Mouse (Mus musculus): ENCODE data around the gene Syt3. TPM values are rescaled to one million over a fixed set of nuclear protein-coding genes. Genes with fewer than 3 reads are reported as not detected.

Syt3 gene
- polyA plus RNA-seq, 1 experiment, result 3.1 TPM

DNA sequence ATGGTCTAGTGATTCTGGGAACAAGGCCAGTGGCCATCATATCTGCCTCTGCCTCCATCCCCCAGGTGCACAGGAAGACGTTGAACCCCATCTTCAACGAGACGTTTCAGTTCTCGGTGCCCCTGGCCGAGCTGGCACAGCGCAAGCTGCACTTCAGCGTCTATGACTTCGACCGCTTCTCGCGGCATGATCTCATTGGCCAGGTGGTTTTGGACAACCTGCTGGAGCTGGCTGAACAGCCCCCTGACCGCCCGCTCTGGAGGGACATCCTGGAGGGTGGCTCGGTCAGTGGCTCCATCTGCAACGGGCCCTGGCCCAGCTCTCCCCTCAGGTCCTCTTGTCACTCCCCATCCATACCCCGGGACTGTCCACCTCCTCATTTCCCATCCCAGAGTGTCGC is 9.4 kb downstream of the Syt3 start:
- no peaks in the 10 kb centered on the region for H3K4me1 ChIP-seq (ENCODE audit: control insufficient read depth, insufficient read depth, low read length)
- no peak for DNase-seq
- no peak overlapping the region for H3K4me3 ChIP-seq (replicated peaks; ENCODE audit: extremely low read depth, low read depth, low read length)
- WGBS, result 88% methylated on average over 17 of the region's 17 CpGs
- TF ChIP-seq POLR2A (IDR thresholded peaks at IDR 0.05; ENCODE audit: borderline replicate concordance, extremely low read depth, low read depth, low read length), result no peak
- no peak for TF ChIP-seq CTCF (IDR thresholded peaks at IDR 0.05; ENCODE audit: insufficient read depth, low read length)

DNA sequence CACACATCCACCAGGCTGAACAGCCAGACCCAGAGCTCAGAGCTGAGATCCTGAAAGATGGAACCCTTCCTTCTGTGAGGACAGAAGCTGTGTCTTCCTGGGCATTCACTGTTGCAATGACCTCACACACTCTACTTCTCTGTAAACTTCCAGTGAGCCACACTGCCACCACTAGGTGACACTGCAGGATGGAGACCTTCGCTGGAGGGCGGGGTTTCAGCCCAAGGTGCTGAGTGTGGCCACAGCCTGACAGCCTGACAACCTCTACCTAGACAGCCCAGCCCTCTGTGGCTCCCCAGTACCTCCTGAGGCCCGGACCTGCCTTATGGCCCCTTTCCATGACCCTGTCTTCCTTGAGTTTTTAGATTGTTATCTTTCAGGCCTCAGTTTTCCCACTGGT is 14.7 kb downstream of the Syt3 start:
- WGBS, result 12% methylated on average over 3 of the region's 3 CpGs
- Histone ChIP-seq H3K4me3 (replicated peaks; ENCODE audit: extremely low read depth, low read depth, low read length) (no peak overlapping the region), H3K4me1 (ENCODE audit: control insufficient read depth, insufficient read depth, low read length) (no peaks in the 10 kb centered on the region)
- peak; percentile 37 for DNase-seq
- peak; percentile 56; the same call in 1 of the 2 replicates for TF ChIP-seq CTCF (IDR thresholded peaks at IDR 0.05; ENCODE audit: insufficient read depth, low read length)
- TF ChIP-seq POLR2A (IDR thresholded peaks at IDR 0.05; ENCODE audit: borderline replicate concordance, extremely low read depth, low read depth, low read length), result no peak

DNA sequence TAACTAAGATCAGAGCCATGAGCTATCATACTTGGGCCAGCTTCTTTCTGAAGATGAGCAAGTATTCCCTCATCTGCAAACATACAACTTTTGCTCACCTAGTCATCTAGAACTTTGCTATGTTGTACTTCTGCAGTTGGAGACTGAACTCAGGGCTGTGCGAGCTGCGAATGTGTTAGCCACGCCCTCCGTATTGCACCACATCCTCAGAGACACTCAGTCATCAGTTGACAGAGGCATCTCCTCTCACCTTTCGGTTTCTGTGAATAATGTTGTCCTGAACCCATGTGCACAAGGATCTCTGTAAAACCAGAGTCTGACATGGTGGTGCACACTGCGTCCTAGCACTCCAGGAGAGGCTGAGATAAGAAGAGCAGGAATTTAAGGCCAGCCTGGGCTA is 17.8 kb downstream of the Syt3 start:
- no peak for DNase-seq
- H3K4me1 ChIP-seq (ENCODE audit: control insufficient read depth, insufficient read depth, low read length), result no peaks in the 10 kb centered on the region
- H3K4me3 ChIP-seq (replicated peaks; ENCODE audit: extremely low read depth, low read depth, low read length), result no peak overlapping the region
- TF ChIP-seq POLR2A (IDR thresholded peaks at IDR 0.05; ENCODE audit: borderline replicate concordance, extremely low read depth, low read depth, low read length) (no peak), CTCF (IDR thresholded peaks at IDR 0.05; ENCODE audit: insufficient read depth, low read length) (no peak)
- WGBS, result 67% methylated on average over 6 of the region's 6 CpGs

DNA sequence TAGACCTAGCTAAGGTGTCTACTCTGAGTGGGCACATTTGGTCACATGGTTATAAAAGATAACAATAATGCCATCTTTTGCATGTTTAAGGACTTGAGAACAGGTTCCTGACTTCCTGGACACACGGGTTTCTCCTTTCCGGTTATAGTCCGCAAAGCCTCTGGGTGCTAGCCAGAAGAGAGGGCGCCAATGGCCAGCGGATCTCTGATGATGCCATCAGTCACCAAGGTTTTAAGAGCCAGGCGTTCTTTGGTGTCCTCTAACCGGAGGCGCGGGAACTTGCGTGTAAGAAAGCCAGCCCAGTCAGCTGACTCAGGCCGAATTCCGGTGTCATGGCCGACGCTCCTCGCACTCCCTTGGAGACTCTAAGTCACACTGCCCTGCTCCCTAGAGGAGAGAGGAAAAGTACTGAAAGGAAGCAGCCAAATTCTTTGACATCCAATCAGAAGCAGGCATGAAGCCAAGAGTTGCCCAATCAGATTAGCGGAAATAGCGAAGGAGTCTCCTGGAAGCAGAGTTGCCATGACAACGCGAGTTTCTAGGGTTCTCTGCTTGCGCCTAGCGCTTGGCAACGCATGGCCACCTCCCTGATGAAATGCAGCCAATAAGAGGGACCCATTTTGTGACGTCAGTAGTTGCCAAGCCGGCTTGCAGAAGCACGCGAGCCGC is 21.6 kb downstream of the Syt3 start:
- DNase-seq, result peak; percentile 59
- TF ChIP-seq CTCF (IDR thresholded peaks at IDR 0.05; ENCODE audit: insufficient read depth, low read length) (no peak), POLR2A (IDR thresholded peaks at IDR 0.05; ENCODE audit: borderline replicate concordance, extremely low read depth, low read depth, low read length) (peak; percentile 16; the same call in 1 of the 2 replicates)
- H3K4me3 ChIP-seq (replicated peaks; ENCODE audit: extremely low read depth, low read depth, low read length), result peak overlapping the region; percentile 52
- 2% methylated on average over 27 of the region's 27 CpGs for WGBS
- no peaks in the 10 kb centered on the region for H3K4me1 ChIP-seq (ENCODE audit: control insufficient read depth, insufficient read depth, low read length)

DNA sequence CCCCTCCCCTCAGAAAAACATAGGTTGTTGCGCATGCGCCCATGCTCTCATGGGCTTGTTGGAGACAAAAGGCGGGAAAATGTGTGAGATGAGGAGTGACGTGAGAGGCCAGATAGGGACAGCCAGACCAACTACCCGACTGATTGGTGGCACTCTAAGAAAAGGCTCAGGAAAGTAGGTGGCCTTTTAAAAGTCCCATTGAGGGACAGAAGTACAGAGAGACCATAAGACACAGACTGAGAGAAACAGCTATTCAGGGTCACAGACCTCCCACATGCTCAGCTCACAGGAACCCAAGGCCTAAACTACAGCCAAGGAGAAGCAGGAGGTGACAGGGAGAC is 22.1 kb downstream of the Syt3 start:
- H3K4me1 ChIP-seq (ENCODE audit: control insufficient read depth, insufficient read depth, low read length), result no peaks in the 10 kb centered on the region
- no peak for DNase-seq
- TF ChIP-seq POLR2A (IDR thresholded peaks at IDR 0.05; ENCODE audit: borderline replicate concordance, extremely low read depth, low read depth, low read length) (no peak), CTCF (IDR thresholded peaks at IDR 0.05; ENCODE audit: insufficient read depth, low read length) (no peak)
- peak overlapping the region; percentile 6 for H3K4me3 ChIP-seq (replicated peaks; ENCODE audit: extremely low read depth, low read depth, low read length)
- WGBS, result 4% methylated on average over 5 of the region's 5 CpGs

DNA sequence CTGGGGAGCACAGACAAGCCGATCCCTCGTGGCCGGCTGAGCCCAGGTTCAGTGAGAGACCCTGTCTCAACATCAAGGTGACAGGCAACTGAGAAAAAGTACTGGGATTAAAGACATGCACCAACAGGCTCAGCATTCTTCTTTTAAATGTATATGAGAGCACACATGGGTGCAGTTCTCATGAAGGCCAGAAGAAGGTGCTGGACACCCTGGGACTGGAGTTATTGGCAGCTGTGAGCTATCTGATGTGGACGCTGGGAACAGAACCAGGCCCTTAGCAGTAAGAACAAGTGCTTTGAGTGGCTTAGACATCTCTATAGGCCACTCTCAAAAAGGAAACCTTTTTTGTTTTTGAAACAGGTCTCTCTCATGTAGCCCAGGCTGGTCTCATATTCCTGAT is 27.2 kb downstream of the Syt3 start:
- Histone ChIP-seq H3K4me3 (replicated peaks; ENCODE audit: extremely low read depth, low read depth, low read length) (no peak overlapping the region), H3K4me1 (ENCODE audit: control insufficient read depth, insufficient read depth, low read length) (no peaks in the 10 kb centered on the region)
- TF ChIP-seq POLR2A (IDR thresholded peaks at IDR 0.05; ENCODE audit: borderline replicate concordance, extremely low read depth, low read depth, low read length) (no peak), CTCF (IDR thresholded peaks at IDR 0.05; ENCODE audit: insufficient read depth, low read length) (no peak)
- DNase-seq, result no peak
- 84% methylated on average over 4 of the region's 4 CpGs for WGBS

DNA sequence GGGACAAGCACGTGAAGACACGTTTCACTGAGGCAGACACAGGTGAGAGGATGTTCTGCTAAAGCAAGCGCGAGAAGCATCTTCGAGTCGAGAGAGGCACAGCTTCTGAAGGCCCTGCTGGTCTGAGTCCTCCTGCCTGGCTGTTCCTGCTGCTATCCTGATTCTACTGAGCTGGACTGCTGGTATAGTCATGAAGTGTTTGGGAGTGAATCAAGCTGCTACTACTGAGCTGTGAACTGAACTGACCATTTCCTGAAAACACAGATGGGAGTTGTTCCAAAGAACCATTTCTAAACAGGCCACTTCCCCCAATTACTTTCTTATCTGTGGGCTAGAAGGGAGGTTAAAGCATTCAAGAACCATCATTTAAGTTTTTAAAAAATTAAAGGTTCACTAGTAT is 29.4 kb downstream of the Syt3 start:
- DNase-seq, result no peak
- no peaks in the 10 kb centered on the region for H3K4me1 ChIP-seq (ENCODE audit: control insufficient read depth, insufficient read depth, low read length)
- WGBS, result 61% methylated on average over 6 of the region's 6 CpGs
- TF ChIP-seq POLR2A (IDR thresholded peaks at IDR 0.05; ENCODE audit: borderline replicate concordance, extremely low read depth, low read depth, low read length) (no peak), CTCF (IDR thresholded peaks at IDR 0.05; ENCODE audit: insufficient read depth, low read length) (no peak)
- H3K4me3 ChIP-seq (replicated peaks; ENCODE audit: extremely low read depth, low read depth, low read length), result no peak overlapping the region

DNA sequence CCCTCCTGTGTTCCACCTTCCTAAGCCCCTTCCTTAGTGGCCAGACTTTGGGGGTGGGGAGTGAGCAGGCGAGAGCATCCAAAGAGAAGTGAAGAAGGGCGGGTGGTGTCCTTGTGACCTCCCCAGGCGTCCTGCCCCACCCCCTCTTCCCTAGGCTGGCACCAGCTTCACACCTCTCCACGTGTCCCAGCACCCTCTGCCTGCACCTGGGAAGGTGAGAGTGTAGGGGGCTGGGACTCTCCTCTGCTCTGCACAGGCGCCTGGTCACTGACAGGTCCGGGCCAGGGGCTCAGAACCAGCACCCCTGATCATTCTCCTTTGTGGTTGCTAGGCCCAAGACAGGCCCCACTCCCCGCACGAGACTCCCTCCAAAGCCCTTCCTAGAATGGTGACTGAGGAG is 43.8 kb downstream of the Syt3 start:
- H3K4me3 ChIP-seq (replicated peaks; ENCODE audit: extremely low read depth, low read depth, low read length), result no peak overlapping the region
- H3K4me1 ChIP-seq (ENCODE audit: control insufficient read depth, insufficient read depth, low read length), result no peaks in the 10 kb centered on the region
- TF ChIP-seq CTCF (IDR thresholded peaks at IDR 0.05; ENCODE audit: insufficient read depth, low read length), result no peak
- no peak for TF ChIP-seq POLR2A (IDR thresholded peaks at IDR 0.05; ENCODE audit: borderline replicate concordance, extremely low read depth, low read depth, low read length)
- WGBS, result 20% methylated on average over 8 of the region's 8 CpGs
- DNase-seq, result no peak

DNA sequence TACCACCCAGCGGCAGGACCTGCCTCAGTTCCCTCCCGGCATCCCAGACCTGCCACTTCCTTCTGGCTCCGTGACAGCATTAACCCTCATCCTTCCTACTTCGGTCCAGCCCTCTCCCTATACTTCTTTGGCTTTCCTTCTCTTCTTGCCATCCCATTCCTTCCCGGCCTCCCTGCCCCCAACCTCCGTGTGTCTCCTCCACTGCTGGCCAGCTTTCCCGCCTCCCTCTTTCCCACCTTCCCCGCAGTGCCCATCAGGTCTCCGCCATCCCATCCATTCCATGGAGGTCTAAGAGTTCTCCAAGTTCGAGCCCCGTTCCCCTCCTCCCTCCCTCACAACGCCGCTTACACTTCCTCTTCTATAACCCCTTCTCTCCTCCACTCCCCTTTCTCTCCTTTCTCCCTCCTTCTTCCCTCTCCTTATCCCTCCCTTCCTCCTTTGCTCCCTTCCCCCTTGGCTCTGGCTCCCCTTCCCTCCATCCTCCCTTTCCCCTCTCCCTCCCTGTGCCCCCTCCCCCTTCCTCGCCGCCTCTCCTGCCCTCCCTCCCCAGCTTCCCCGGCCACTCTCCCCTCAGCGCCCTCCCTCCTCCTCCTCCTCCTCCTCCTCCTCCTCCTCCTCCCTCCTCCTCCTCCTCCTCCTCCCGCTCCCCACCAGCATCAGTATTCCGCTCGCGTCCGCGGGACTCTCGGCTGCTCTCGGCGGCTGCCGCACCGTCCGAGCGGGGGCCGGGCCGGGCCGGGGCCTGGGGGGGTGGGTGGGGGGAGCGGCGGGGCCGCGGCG is 44.5 kb downstream of the Syt3 start:
- no peak for TF ChIP-seq CTCF (IDR thresholded peaks at IDR 0.05; ENCODE audit: insufficient read depth, low read length)
- TF ChIP-seq POLR2A (IDR thresholded peaks at IDR 0.05; ENCODE audit: borderline replicate concordance, extremely low read depth, low read depth, low read length), result no peak
- WGBS, result 6% methylated on average over 20 of the region's 38 CpGs
- Histone ChIP-seq H3K4me3 (replicated peaks; ENCODE audit: extremely low read depth, low read depth, low read length) (no peak overlapping the region), H3K4me1 (ENCODE audit: control insufficient read depth, insufficient read depth, low read length) (no peaks in the 10 kb centered on the region)
- no peak for DNase-seq

All from lung, adult 2 months (tissue).